Mouse (Mus musculus): ENCODE results near the gene Ap2a1.

GRCm38 (mm10) chr7:44922530-44922929 lies 6.8 kb downstream of the Ap2a1 start:
- TF ChIP-seq CTCF (conservative IDR thresholded peaks at IDR 0.05; ENCODE audit: low read length), result no peak
- no peak for TF ChIP-seq NANOG (IDR thresholded peaks at IDR 0.05; ENCODE audit: borderline replicate concordance, low read length)
- TF ChIP-seq POU5F1 (IDR thresholded peaks at IDR 0.05; ENCODE audit: borderline replicate concordance, low read length), result no peak
